Mouse (Mus musculus): ENCODE results near the gene Rbm15. TPM values are rescaled to one million over a fixed set of nuclear protein-coding genes. Genes with fewer than 3 reads are reported as not detected.
"Not testable (repeated sequence)": the region's sequence is repeated elsewhere in the genome, so short reads cannot be mapped to it uniquely, and the experiment has no call there.

Gene Rbm15
- polyA plus RNA-seq, 1 experiment = 8.1 TPM

DNA sequence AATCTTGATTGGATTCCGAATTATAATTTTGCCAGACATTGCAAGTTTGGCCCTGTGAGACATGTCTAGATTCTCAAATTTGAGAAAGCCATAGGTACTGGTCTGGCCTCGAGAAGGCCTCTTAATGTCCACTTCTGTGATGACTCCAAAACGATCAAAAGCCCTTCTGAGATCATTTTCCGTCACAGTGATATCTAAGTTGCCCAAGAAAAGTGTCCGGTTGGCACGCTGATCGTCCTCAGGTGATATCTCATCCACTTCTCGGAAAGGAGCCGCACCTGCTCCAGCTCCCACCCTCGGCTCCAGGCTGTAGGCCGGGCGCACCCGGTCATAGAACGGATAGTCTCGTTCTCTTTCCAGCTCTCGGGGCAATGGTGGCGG is 1.7 kb downstream of the Rbm15 start:
- Histone ChIP-seq H3K36me3 (ENCODE audit: control insufficient read depth, insufficient read depth, low read length) (peaks cover 11% of the 10 kb centered on the region), H3K27ac (ENCODE audit: insufficient read depth, low read length) (no peak overlapping the region), H3K27me3 (ENCODE audit: control insufficient read depth, insufficient read depth, low read length) (no peaks in the 10 kb centered on the region), H3K4me3 (ENCODE audit: extremely low read depth, insufficient read depth, insufficient read length) (peak overlapping the region; percentile 96), H3K4me1 (ENCODE audit: control insufficient read depth, insufficient read depth, insufficient read length) (peaks cover 13% of the 10 kb centered on the region; the same call in 1 of the 2 replicates)
- DNase-seq (ENCODE audit: low read depth in 1 of 2, low spot score in 2 of 2) = no peak
- WGBS = 37% methylated on average over 17 of the region's 17 CpGs
- TF ChIP-seq CTCF (IDR thresholded peaks at IDR 0.05; ENCODE audit: extremely low read depth, insufficient read depth, insufficient read length, insufficient replicate concordance) (no peak), POLR2A (IDR thresholded peaks at IDR 0.05; ENCODE audit: low read depth, low read length) (no peak)

DNA sequence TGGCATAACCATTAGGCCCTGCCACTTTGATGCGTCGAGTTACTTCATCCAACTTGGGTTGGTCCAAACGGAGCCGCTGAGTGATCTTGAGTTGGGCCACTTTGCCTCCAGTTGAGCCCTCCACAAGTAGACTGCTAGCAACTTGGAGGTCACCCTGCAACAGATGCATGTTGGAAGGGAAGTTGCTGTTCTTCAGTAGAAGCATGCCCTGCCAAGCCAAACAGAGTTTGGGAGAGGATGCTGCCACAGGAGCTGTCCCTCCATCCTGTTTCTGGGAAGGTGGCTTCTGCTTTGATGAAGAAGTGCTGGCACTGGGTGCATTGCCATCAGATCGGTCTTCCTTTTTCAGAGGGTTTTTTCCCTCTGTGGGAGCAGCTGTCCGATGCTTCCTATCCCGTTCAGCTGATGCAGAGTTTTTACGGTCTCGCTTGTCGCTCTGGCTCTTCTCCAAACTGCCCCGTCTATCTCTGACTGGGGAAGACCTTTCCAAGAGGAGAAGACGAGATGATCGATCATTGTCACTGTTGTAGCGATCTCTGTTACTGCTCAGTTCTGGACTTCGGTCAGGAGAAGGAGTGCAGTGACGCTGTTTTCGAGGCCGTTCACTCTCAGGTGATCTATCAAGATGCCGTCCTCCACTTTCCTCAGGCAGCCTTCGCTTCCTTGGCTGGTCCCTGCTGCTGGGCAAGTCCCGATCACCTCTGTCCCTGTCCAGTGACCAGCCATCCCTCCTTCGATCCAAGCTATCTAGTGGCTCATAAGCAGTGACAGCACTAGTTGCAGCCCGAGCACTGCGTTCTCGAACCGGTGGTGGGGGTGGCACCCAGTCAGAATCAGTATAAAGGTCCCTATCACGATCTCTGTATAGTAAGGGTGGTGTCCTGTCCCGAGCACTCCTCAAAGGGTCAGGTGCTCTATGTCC is 2.7 kb downstream of the Rbm15 start:
- DNase-seq (ENCODE audit: low read depth in 1 of 2, low spot score in 2 of 2) = no peak
- no peak overlapping the region for H3K4me3 ChIP-seq (ENCODE audit: extremely low read depth, insufficient read depth, insufficient read length)

GRCm38 (mm10) chr3:107326442-107326841 is 7.0 kb downstream of the Rbm15 start:
- TF ChIP-seq CTCF (IDR thresholded peaks at IDR 0.05; ENCODE audit: extremely low read depth, insufficient read depth, insufficient read length, insufficient replicate concordance) = no peak
- no peak for TF ChIP-seq POLR2A (IDR thresholded peaks at IDR 0.05; ENCODE audit: low read depth, low read length)
- DNase-seq (ENCODE audit: low read depth in 1 of 2, low spot score in 2 of 2) = no peak
- Histone ChIP-seq H3K27ac (ENCODE audit: insufficient read depth, low read length) (no peak overlapping the region), H3K4me3 (ENCODE audit: extremely low read depth, insufficient read depth, insufficient read length) (no peak overlapping the region), H3K27me3 (ENCODE audit: control insufficient read depth, insufficient read depth, low read length) (no peaks in the 10 kb centered on the region), H3K36me3 (ENCODE audit: control insufficient read depth, insufficient read depth, low read length) (peaks cover 19% of the 10 kb centered on the region), H3K4me1 (ENCODE audit: control insufficient read depth, insufficient read depth, insufficient read length) (peaks cover 6% of the 10 kb centered on the region; the same call in 1 of the 2 replicates)
- 98% methylated on average over 1 of the region's 1 CpGs for WGBS

More for the DNA sequence above, 2.7 kb downstream of the Rbm15 start:
- Histone ChIP-seq H3K27ac (ENCODE audit: insufficient read depth, low read length) (no peak overlapping the region), H3K27me3 (ENCODE audit: control insufficient read depth, insufficient read depth, low read length) (no peaks in the 10 kb centered on the region), H3K4me1 (ENCODE audit: control insufficient read depth, insufficient read depth, insufficient read length) (peaks cover 13% of the 10 kb centered on the region; the same call in 1 of the 2 replicates), H3K36me3 (ENCODE audit: control insufficient read depth, insufficient read depth, low read length) (peaks cover 15% of the 10 kb centered on the region)
- WGBS = 88% methylated on average over 28 of the region's 28 CpGs
- no peak for TF ChIP-seq POLR2A (IDR thresholded peaks at IDR 0.05; ENCODE audit: low read depth, low read length)
- no peak for TF ChIP-seq CTCF (IDR thresholded peaks at IDR 0.05; ENCODE audit: extremely low read depth, insufficient read depth, insufficient read length, insufficient replicate concordance)

DNA sequence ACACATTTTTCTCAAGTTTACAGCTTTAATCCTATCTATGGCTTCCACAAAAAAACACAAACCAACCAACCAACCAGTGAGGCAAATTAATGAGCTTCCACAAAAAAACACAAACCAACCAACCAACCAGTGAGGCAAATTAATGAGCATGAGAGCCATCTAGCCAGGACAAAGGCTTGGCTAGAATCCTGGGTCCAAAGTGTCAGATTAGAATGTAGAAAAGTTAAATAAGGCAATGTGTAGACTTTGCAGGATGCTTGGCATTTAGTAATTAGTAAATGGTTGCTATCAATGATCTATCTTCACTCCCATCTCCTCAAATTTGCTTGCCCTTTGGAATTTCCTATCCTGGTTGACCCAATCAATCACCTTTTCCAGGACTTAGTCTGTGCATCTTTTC is 11.7 kb downstream of the Rbm15 start:
- DNase-seq (ENCODE audit: low read depth in 1 of 2, low spot score in 2 of 2) = no peak
- no peak for TF ChIP-seq POLR2A (IDR thresholded peaks at IDR 0.05; ENCODE audit: low read depth, low read length)
- H3K27ac ChIP-seq (ENCODE audit: insufficient read depth, low read length) = no peak overlapping the region
- H3K27me3 ChIP-seq (ENCODE audit: control insufficient read depth, insufficient read depth, low read length) = no peaks in the 10 kb centered on the region
- H3K4me1 ChIP-seq (ENCODE audit: control insufficient read depth, insufficient read depth, insufficient read length) = peaks cover 2% of the 10 kb centered on the region
- H3K4me3 ChIP-seq (ENCODE audit: extremely low read depth, insufficient read depth, insufficient read length) = no peak overlapping the region
- peaks cover 8% of the 10 kb centered on the region for H3K36me3 ChIP-seq (ENCODE audit: control insufficient read depth, insufficient read depth, low read length)

DNA sequence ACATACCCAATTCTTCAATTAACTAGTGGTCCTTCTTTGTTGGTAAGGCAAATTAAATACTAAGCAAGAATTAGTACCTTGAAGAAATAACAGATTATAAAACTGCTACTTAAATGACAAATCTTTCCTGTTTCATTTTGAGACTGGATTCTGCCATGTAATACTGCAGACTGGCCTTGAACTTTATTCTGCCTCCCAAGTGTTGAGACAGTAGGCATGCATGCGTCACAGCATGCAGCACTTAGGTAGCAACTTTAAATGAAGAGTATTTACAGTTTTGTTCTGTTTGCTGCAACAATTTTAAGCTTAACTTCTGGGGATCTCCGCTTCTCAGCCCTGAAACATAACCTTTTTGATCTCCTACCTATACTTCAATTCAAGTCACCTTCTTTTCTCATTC is 12.3 kb downstream of the Rbm15 start:
- no peak overlapping the region for H3K4me3 ChIP-seq (ENCODE audit: extremely low read depth, insufficient read depth, insufficient read length)
- 91% methylated on average over 2 of the region's 2 CpGs for WGBS
- H3K4me1 ChIP-seq (ENCODE audit: control insufficient read depth, insufficient read depth, insufficient read length) = peaks cover 2% of the 10 kb centered on the region
- no peaks in the 10 kb centered on the region for H3K27me3 ChIP-seq (ENCODE audit: control insufficient read depth, insufficient read depth, low read length)
- no peak overlapping the region for H3K27ac ChIP-seq (ENCODE audit: insufficient read depth, low read length)
- DNase-seq (ENCODE audit: low read depth in 1 of 2, low spot score in 2 of 2) = no peak
- TF ChIP-seq CTCF (IDR thresholded peaks at IDR 0.05; ENCODE audit: extremely low read depth, insufficient read depth, insufficient read length, insufficient replicate concordance) = no peak
- TF ChIP-seq POLR2A (IDR thresholded peaks at IDR 0.05; ENCODE audit: low read depth, low read length) = no peak
- H3K36me3 ChIP-seq (ENCODE audit: control insufficient read depth, insufficient read depth, low read length) = peaks cover 8% of the 10 kb centered on the region

- no peaks in the 10 kb centered on the region for H3K27me3 ChIP-seq (ENCODE audit: control insufficient read depth, insufficient read depth, low read length)
- peaks cover 2% of the 10 kb centered on the region for H3K4me1 ChIP-seq (ENCODE audit: control insufficient read depth, insufficient read depth, insufficient read length)
- WGBS = 93% methylated on average over 3 of the region's 3 CpGs
- peaks cover 1% of the 10 kb centered on the region; the same call in 1 of the 2 replicates for H3K36me3 ChIP-seq (ENCODE audit: control insufficient read depth, insufficient read depth, low read length)
- no peak for TF ChIP-seq POLR2A (IDR thresholded peaks at IDR 0.05; ENCODE audit: low read depth, low read length)
- TF ChIP-seq CTCF (IDR thresholded peaks at IDR 0.05; ENCODE audit: extremely low read depth, insufficient read depth, insufficient read length, insufficient replicate concordance) = no peak
- no peak overlapping the region for H3K4me3 ChIP-seq (ENCODE audit: extremely low read depth, insufficient read depth, insufficient read length)
- no peak for DNase-seq (ENCODE audit: low read depth in 1 of 2, low spot score in 2 of 2)
- H3K27ac ChIP-seq (ENCODE audit: insufficient read depth, low read length) = no peak overlapping the region
Observed at GRCm38 (mm10) chr3:107317338-107317737, 16.1 kb downstream of the Rbm15 start.

GRCm38 (mm10) chr3:107296917-107297316 is 36.6 kb downstream of the Rbm15 start:
- H3K4me1 ChIP-seq (ENCODE audit: control insufficient read depth, insufficient read depth, insufficient read length); H3K27me3 ChIP-seq (ENCODE audit: control insufficient read depth, insufficient read depth, low read length); H3K27ac ChIP-seq (ENCODE audit: insufficient read depth, low read length); H3K4me3 ChIP-seq (ENCODE audit: extremely low read depth, insufficient read depth, insufficient read length); DNase-seq (ENCODE audit: low read depth in 1 of 2, low spot score in 2 of 2); H3K36me3 ChIP-seq (ENCODE audit: control insufficient read depth, insufficient read depth, low read length): not testable (repeated sequence)
- 94% methylated on average over 4 of the region's 4 CpGs for WGBS
